Mouse (Mus musculus): ENCODE data around the gene Ces3a. TPM values are rescaled to one million over a fixed set of nuclear protein-coding genes. Genes with fewer than 3 reads are reported as not detected.
"Not testable (repeated sequence)": the region's sequence is repeated elsewhere in the genome, so short reads cannot be mapped to it uniquely, and the experiment has no call there.

Gene Ces3a
- total RNA-seq, 2 experiments from 2014 or later, result 0.27 TPM; not detected in 1

- no peak for DNase-seq (ENCODE audit: low spot score in 2 of 2)
Observed at GRCm38 (mm10) chr8:105093992-105094391, 45.6 kb downstream of the Ces3a start.

- DNase-seq (ENCODE audit: low spot score in 2 of 2), result not testable (repeated sequence)
Observed at GRCm38 (mm10) chr8:105102101-105102785, 53.8 kb downstream of the Ces3a start.

GRCm38 (mm10) chr8:105103701-105104100 lies 55.3 kb downstream of the Ces3a start:
- DNase-seq (ENCODE audit: low spot score in 2 of 2), result not testable (repeated sequence)

DNA sequence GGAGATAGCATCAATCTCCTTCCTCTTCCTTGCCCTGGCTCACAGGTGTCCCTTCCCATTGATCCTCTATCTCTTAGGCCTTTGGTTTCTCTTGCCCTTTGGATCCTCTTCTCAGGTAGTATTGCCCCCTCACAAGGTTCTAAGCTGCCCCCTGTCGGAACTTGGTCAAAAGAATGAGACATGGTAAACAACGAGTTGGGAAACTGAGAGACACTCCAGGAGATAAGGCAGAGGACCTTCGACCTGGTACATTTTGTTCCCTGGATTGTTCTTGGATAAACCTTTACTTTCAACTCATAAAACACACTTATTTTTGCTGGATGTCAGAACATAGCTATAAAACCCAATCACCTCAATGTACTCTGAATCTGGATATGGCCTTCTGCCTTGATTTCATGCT lies 55.8 kb downstream of the Ces3a start:
- no peak for DNase-seq (ENCODE audit: low spot score in 2 of 2)

Other genes with a start within 250 kb of the Ces3a start
- under 1 TPM; 0.19 to 0.36 TPM for gene Ces2b, start 217.0 kb upstream of the Ces3a start, total RNA-seq (2021)
- gene Ces2c, start 201.5 kb upstream of the Ces3a start, total RNA-seq (2021), result not detected
- gene Ces2e, start 122.3 kb upstream of the Ces3a start, total RNA-seq (2021), result 1 to 10 TPM; 3.1 to 3.2 TPM
- not detected for gene Ces2f, start 101.2 kb upstream of the Ces3a start, total RNA-seq (2021)
- gene Ces2g, start 86.9 kb upstream of the Ces3a start, total RNA-seq (2021), result 1 to 10 TPM; 2.0 to 4.2 TPM
- gene Ces2h, start 47.7 kb upstream of the Ces3a start, total RNA-seq (2021), result not detected
- not detected for gene Ces3b, start 35.2 kb downstream of the Ces3a start, total RNA-seq (2021)
- not detected for gene Ces4a, start 83.2 kb downstream of the Ces3a start, total RNA-seq (2021)
- gene Cbfb, start 122.1 kb downstream of the Ces3a start, total RNA-seq (2021), result 100 to 1,000 TPM in 1 of 2 experiments, 10 to 100 TPM in 1; 89.7 to 105 TPM
- 10 to 100 TPM; 23.4 to 32.0 TPM for gene D230025D16Rik, start 176.5 kb downstream of the Ces3a start, total RNA-seq (2021)
- gene B3gnt9, start 206.6 kb downstream of the Ces3a start, total RNA-seq (2021), result 1 to 10 TPM; 2.7 to 3.2 TPM
- gene Tradd, start 216.0 kb downstream of the Ces3a start, total RNA-seq (2021), result 10 to 100 TPM; 13.1 to 15.5 TPM
- 1 to 10 TPM; 3.7 to 4.3 TPM for gene Fbxl8, start 216.0 kb downstream of the Ces3a start, total RNA-seq (2021)
- gene Hsf4, start 221.2 kb downstream of the Ces3a start, total RNA-seq (2021), result 1 to 10 TPM; 2.2 to 4.3 TPM
- gene Nol3, start 227.5 kb downstream of the Ces3a start, total RNA-seq (2021), result 10 to 100 TPM in 1 of 2 experiments, 1 to 10 TPM in 1; 6.7 to 20.3 TPM
- gene 4931428F04Rik, start 241.3 kb downstream of the Ces3a start, total RNA-seq (2021), result 1 to 10 TPM; 2.2 to 2.8 TPM
- gene Exoc3l, start 247.5 kb downstream of the Ces3a start, total RNA-seq (2021), result 10 to 100 TPM; 15.6 to 17.2 TPM
- gene E2f4, start 249.1 kb downstream of the Ces3a start, total RNA-seq (2021), result 10 to 100 TPM; 43.2 to 44.9 TPM